Mouse (Mus musculus): ENCODE data around the gene Iqsec2.

The Iqsec2 gene

GRCm38 (mm10) chrX:152143941-152144741, at the start of gene Iqsec2:
Gene Iqsec2 (plus strand): TSS chrX:152144268.
- DNase-seq: peak; percentile 14 to 17

- no peak for DNase-seq
Measured at GRCm38 (mm10) chrX:152097572-152097971, 46.5 kb upstream of the Iqsec2 start.

GRCm38 (mm10) chrX:152121687-152122086, 22.4 kb upstream of the Iqsec2 start:
- no peak for DNase-seq

GRCm38 (mm10) chrX:152130777-152131176, 13.3 kb upstream of the Iqsec2 start:
- DNase-seq: no peak

GRCm38 (mm10) chrX:152132029-152132428, 12.0 kb upstream of the Iqsec2 start:
- DNase-seq: no peak

- DNase-seq: no peak
Measured at GRCm38 (mm10) chrX:152135195-152135594, 8.9 kb upstream of the Iqsec2 start.

GRCm38 (mm10) chrX:152144742-152145214, 710 bp downstream of the Iqsec2 start:
- DNase-seq: peak; percentile 12

- DNase-seq: no peak
Measured at GRCm38 (mm10) chrX:152146150-152146549, 2.1 kb downstream of the Iqsec2 start.

- DNase-seq: no peak
Measured at GRCm38 (mm10) chrX:152146691-152147090, 2.6 kb downstream of the Iqsec2 start.

GRCm38 (mm10) chrX:152147451-152148116, 3.5 kb downstream of the Iqsec2 start:
- peak; percentile 63 to 64 for DNase-seq

- DNase-seq: no peak
Measured at GRCm38 (mm10) chrX:152148706-152149105, 4.6 kb downstream of the Iqsec2 start.

- DNase-seq: peak; percentile 65 to 68
Measured at GRCm38 (mm10) chrX:152151709-152152108, 7.6 kb downstream of the Iqsec2 start.

- no peak for DNase-seq
Measured at GRCm38 (mm10) chrX:152158294-152158693, 14.2 kb downstream of the Iqsec2 start.

GRCm38 (mm10) chrX:152161404-152161803, 17.3 kb downstream of the Iqsec2 start:
- no peak for DNase-seq

- no peak for DNase-seq
Measured at GRCm38 (mm10) chrX:152164061-152164460, 20.0 kb downstream of the Iqsec2 start.

- no peak for DNase-seq
Measured at GRCm38 (mm10) chrX:152166161-152166560, 22.1 kb downstream of the Iqsec2 start.

- no peak for DNase-seq
Measured at GRCm38 (mm10) chrX:152168521-152168920, 24.5 kb downstream of the Iqsec2 start.

- no peak for DNase-seq
Measured at GRCm38 (mm10) chrX:152171041-152172026, 27.3 kb downstream of the Iqsec2 start.

- peak; percentile 21 to 35 for DNase-seq
Measured at GRCm38 (mm10) chrX:152172487-152172935, 28.4 kb downstream of the Iqsec2 start.

GRCm38 (mm10) chrX:152175284-152175683, 31.2 kb downstream of the Iqsec2 start:
- peak; percentile 29 to 37 for DNase-seq

- no peak for DNase-seq
Measured at GRCm38 (mm10) chrX:152177897-152178296, 33.8 kb downstream of the Iqsec2 start.

- DNase-seq: no peak
Measured at GRCm38 (mm10) chrX:152178843-152179545, 34.9 kb downstream of the Iqsec2 start.

Measured in B cell, adult 2 months (primary cell).